Mouse (Mus musculus) spleen, embryonic (tissue): Measurements from ENCODE around the gene Rpia.

Source experiments
- CTCF ChIA-PET: fragments of 350-600 bp; sonication (Branson Sonifier 250); formaldehyde crosslinking; loops from one replicate; lab custom pipeline; 2022; lab: Charles Lee

Gene Rpia

GRCm38 (mm10) chr6:70760951-70761350 is 31.1 kb downstream of the Rpia start:
- CTCF ChIA-PET: interaction anchor here (0.7 kb wide), 1 partner anchor 17 kb away, joined by 10 read pairs; no protein-coding TSS in a partner anchor

GRCm38 (mm10) chr6:70754833-70755232 is 37.2 kb downstream of the Rpia start:
- CTCF ChIA-PET: interaction anchor here (0.6 to 2.7 kb wide), 2 partner anchors 10 to 43 kb away, joined by 3 to 9 read pairs; no protein-coding TSS in a partner anchor

- CTCF ChIA-PET: no interaction called here
These were observed 39.7 kb downstream of the Rpia start for GRCm38 (mm10) chr6:70752351-70752750.

GRCm38 (mm10) chr6:70751898-70752273 is 40.1 kb downstream of the Rpia start:
- CTCF ChIA-PET: interaction anchor here (0.7 to 1.0 kb wide), 2 partner anchors 27 to 1056 kb away, joined by 4 to 5 read pairs; no protein-coding TSS in a partner anchor

GRCm38 (mm10) chr6:70751251-70751897 is 40.7 kb downstream of the Rpia start:
- CTCF ChIA-PET: interaction anchor here (0.7 to 1.0 kb wide), 3 partner anchors 13 to 1055 kb away, joined by 3 to 5 read pairs (median 4); no protein-coding TSS in a partner anchor

- CTCF ChIA-PET: interaction anchor here (1.3 kb wide), 1 partner anchor 15 kb away, joined by 7 read pairs; no protein-coding TSS in a partner anchor
These were observed 42.3 kb downstream of the Rpia start for GRCm38 (mm10) chr6:70749750-70750149.

GRCm38 (mm10) chr6:70747702-70748101 is 44.3 kb downstream of the Rpia start:
- CTCF ChIA-PET: interaction anchor here (0.6 kb wide), 1 partner anchor 18 kb away, joined by 3 read pairs; no protein-coding TSS in a partner anchor

GRCm38 (mm10) chr6:70743902-70744301 is 48.1 kb downstream of the Rpia start:
- CTCF ChIA-PET: interaction anchor here (1.0 to 1.5 kb wide), 2 partner anchors 14 to 19 kb away, joined by 3 to 6 read pairs; no protein-coding TSS in a partner anchor

- CTCF ChIA-PET: no interaction called here
These were observed 49.2 kb downstream of the Rpia start for GRCm38 (mm10) chr6:70742833-70743232.

GRCm38 (mm10) chr6:70740535-70740934 is 51.5 kb downstream of the Rpia start:
- CTCF ChIA-PET: no interaction called here

GRCm38 (mm10) chr6:70739456-70739855 is 52.6 kb downstream of the Rpia start:
- CTCF ChIA-PET: no interaction called here

GRCm38 (mm10) chr6:70735528-70735927 is 56.5 kb downstream of the Rpia start:
- CTCF ChIA-PET: interaction anchor here (0.7 kb wide), 1 partner anchor 791 kb away, joined by 3 read pairs; no protein-coding TSS in a partner anchor

- CTCF ChIA-PET: no interaction called here
These were observed 61.2 kb downstream of the Rpia start for GRCm38 (mm10) chr6:70730828-70731227.

- CTCF ChIA-PET: interaction anchor here (1.0 kb wide), 1 partner anchor 15 kb away, joined by 3 read pairs; no protein-coding TSS in a partner anchor
These were observed 62.9 kb downstream of the Rpia start for GRCm38 (mm10) chr6:70729125-70729524.

GRCm38 (mm10) chr6:70727094-70727721 is 64.8 kb downstream of the Rpia start:
- CTCF ChIA-PET: no interaction called here

- CTCF ChIA-PET: interaction anchor here (1.5 to 2.6 kb wide), 2 partner anchors 19 to 26 kb away, joined by 4 to 6 read pairs; no protein-coding TSS in a partner anchor
These were observed 66.4 kb downstream of the Rpia start for GRCm38 (mm10) chr6:70725639-70726038.

GRCm38 (mm10) chr6:70724722-70725121 is 67.3 kb downstream of the Rpia start:
- CTCF ChIA-PET: interaction anchor here (1.5 to 2.6 kb wide), 2 partner anchors 20 to 27 kb away, joined by 4 to 6 read pairs; no protein-coding TSS in a partner anchor

GRCm38 (mm10) chr6:70722298-70722697 is 69.7 kb downstream of the Rpia start:
- CTCF ChIA-PET: no interaction called here

- CTCF ChIA-PET: no interaction called here
These were observed 73.3 kb downstream of the Rpia start for GRCm38 (mm10) chr6:70718760-70719159.

GRCm38 (mm10) chr6:70718164-70718563 is 73.9 kb downstream of the Rpia start:
- CTCF ChIA-PET: interaction anchor here (0.6 kb wide), 1 partner anchor 14 kb away, joined by 4 read pairs; no protein-coding TSS in a partner anchor

GRCm38 (mm10) chr6:70716701-70717393 is 75.2 kb downstream of the Rpia start:
- CTCF ChIA-PET: no interaction called here
